Mouse (Mus musculus): ENCODE results near the gene Pilrb1.

GRCm38 (mm10) chr5:137823455-137824045, 34.4 kb downstream of the Pilrb1 start:
- TF ChIP-seq CTCF (conservative IDR thresholded peaks at IDR 0.05; ENCODE audit: insufficient read depth, insufficient read length, low read depth, low read length) = no peak
- no peak for TF ChIP-seq POLR2A (IDR thresholded peaks at IDR 0.05; ENCODE audit: low read depth, low read length)

Data from kidney, adult 2 months (tissue).